Mouse (Mus musculus) layer of hippocampus, adult 9-10 months (tissue): ENCODE data around the gene Trpc7.

Source experiments
- DNase-seq: peaks from one replicate; pipeline ENCODE4 v3.0.0; 2022; ENCODE audit warnings: low spot score

The Trpc7 gene

DNA sequence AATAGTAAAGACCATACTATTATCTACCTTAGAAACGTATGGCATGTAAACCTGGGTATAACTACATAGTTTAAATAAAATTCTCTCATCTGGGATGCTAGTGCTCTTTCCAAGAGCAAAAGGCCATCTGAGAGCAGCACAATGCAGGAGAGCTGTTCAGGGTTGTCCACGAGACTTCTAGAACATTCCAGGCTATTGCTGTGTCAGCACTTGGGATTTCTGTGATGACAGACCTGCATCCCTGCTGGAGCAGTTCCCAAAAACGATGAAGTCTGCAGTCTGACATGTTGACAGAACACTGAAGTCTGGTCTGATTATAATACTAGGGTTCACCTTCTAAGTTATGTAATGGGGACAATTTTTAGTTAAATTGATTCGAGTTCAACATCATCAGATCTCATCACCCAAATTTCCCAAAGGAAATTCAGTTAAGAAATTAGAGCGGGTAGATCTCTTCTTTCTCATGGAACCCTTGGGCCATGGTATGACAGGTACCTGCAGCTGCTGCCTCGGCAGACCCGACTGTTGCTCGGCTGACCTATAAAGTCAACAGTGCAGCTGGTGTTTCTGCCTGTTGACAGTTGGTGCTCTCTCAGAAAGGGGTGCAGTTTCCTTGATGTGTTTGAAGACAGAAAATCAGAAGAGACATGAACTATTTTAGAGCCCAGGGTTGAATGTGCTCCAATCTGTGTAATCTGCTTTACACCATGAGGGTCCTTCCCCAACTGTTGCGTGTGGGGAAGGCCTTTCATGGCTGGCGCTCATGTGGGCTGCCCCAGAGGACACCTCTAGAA lies 148.9 kb downstream of the Trpc7 start:
- no peak for DNase-seq

- no peak for DNase-seq
These were observed 153.4 kb downstream of the Trpc7 start for GRCm38 (mm10) chr13:56742325-56742901.

DNA sequence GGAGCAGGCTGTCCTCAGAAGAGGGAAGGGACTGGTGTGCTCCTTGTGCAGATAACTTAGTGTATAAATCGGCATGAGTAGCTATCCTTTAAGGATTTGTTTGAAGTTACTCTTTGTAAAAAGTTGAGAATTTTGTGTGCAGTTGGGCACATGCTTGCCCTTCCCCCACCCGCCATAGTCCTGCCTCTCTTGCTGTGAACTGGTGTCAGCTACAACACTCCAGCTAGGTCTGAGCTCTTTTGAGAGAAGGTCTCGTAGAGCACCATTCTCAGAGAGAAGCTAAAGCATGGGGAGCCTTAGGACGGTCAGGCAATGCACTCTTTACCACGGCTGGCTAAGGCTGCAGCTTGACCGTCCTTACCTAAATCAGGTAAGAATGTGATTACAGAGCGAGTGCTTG lies 154.1 kb downstream of the Trpc7 start:
- no peak for DNase-seq

DNA sequence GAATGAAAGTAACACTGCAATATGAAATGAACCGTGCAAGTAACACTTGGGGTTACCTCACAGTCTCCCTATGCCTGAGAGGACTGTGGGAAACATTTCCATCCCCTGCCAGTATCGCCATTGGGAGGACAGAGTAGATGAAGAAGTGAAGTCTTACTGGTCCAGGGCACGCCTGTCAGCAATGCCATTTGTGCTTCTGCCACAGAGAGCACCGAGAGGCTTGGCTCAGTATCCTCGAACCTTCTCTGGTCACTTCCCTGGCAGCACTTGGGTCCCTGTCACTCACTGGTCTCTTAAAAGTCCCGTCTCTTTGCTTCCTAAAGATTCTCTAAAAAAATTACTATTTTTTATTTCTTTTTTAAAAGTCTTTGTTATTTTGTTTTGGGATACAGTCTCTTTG lies 155.3 kb downstream of the Trpc7 start:
- no peak for DNase-seq

DNA sequence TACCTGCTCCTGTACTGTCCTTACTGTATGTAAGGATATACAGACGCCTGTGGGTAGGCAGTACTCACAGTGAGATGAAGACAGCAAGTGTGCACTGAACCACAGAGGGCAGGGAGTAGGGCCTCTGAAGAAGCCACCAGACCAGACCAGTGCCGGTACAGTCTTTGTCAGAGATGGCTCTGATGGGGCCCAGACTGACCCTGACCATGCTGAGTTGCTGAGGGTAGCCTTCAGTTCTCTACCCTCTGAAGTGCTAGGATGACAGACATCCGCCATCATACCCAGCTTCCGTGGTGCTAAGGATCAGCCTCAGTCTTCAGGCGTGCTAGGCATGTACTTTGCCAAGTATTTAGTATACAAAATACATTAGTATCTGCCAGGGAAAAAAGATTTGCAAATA lies 156.2 kb downstream of the Trpc7 start:
- no peak for DNase-seq

DNA sequence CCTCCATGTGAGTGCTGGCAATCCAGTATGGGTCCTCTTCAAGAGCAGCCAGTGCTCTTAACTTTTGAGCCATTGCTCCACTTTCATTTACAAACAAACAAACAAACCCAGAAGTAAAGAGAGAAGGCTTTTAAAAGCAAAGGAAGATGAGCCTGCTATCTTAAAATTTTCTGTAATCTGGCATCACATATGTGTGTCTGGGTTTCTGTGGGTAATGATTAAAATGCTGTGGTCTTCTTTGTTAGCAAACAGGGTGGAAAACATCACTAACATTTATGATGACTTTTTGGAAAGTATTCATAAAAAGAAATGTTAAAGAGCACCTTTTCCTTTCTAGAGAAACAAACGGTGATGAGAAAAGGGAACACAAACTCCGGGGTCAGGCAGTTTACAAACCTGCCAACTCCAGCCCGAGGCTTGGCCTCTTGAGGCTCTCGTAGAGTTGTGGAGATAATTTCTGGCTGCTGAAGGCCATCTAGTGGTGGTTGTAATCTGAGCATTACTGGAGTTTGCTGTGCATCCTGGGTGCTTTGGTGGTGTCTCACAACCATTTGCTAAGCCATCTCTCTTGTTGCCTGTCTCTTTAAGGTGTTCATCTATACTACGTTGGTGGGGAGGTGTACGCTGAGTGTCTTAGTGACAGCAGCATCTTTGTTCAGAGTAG lies 160.4 kb downstream of the Trpc7 start:
- DNase-seq: peak; percentile 32

DNA sequence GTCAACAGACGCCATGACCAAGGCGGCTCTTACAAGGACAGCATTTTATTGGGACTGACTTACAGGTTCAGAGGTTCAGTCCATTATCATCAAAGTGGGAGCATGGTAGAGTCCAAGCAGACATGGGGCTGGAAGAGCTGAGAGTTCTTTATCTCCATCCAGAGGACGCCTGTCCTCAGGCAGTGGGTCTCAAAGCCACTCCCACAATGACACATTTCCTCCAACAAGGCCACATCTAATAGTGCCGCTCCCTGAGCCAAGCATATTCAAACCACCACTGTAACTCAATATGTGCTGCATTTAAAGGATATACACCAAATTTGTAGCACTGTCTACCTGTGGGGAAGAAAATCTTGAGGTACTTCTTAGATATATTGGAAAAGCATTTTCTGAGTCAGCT lies 161.2 kb downstream of the Trpc7 start:
- no peak for DNase-seq

- DNase-seq: no peak
These were observed 166.7 kb downstream of the Trpc7 start for GRCm38 (mm10) chr13:56729046-56729445.

GRCm38 (mm10) chr13:56726551-56726950 lies 169.2 kb downstream of the Trpc7 start:
- DNase-seq: no peak
